Mouse (Mus musculus): ENCODE measurements around the gene Ftsj3.

Ftsj3 gene

GRCm38 (mm10) chr11:106201337-106202122 lies 54.3 kb downstream of the Ftsj3 start:
- DNase-seq (ENCODE audit: low read depth) = peak; percentile 67

- peak; percentile 77 for DNase-seq (ENCODE audit: low read depth)
These were observed 55.1 kb downstream of the Ftsj3 start for GRCm38 (mm10) chr11:106200756-106201155.

- DNase-seq (ENCODE audit: low read depth) = peak; percentile 53
These were observed 55.9 kb downstream of the Ftsj3 start for GRCm38 (mm10) chr11:106199997-106200396.

Data from induced T-regulatory cell, adult 2 months (primary cell).